Mouse (Mus musculus) limb, embryonic 14.5 days (tissue): ENCODE measurements at regions not wholly inside any gene's neighbourhood (a gene's known extent, or its start where the extent isn't known, plus 50 kb on each side); places are given as distances from the start of the nearest gene placed in this dataset.

Source experiments
- ATAC-seq: fragments of 200-750 bp; cut with Nextera tagmentation; 2 replicates; pipeline ENCODE4 v1.8.0; 2017; ENCODE audit warnings: low read depth, moderate number of reproducible peaks, moderate TSS enrichment; ENCODE audit not compliant: low FRiP score
- DNase-seq: peaks from one replicate; pipeline ENCODE4 v3.0.0-alpha.2; 2015; ENCODE audit warnings: low spot score
- H3K27ac ChIP-seq: fragments of 300-500 bp; sonication (generic); replicated peaks from 2 replicates; pipeline ENCODE4 v1.5.1; 2014; ENCODE audit warnings: low read depth, mild to moderate bottlenecking, low read length, moderate library complexity, mixed read lengths
- H3K27me3 ChIP-seq: fragments of 300-500 bp; sonication (generic); 2 replicates; pipeline ENCODE4 v1.6.1; 2014; ENCODE audit warnings: low read length, mixed read lengths; ENCODE audit not compliant: control insufficient read depth, insufficient read depth
- H3K36me3 ChIP-seq: fragments of 300-500 bp; sonication (generic); 2 replicates; pipeline ENCODE4 v1.6.1; 2014; ENCODE audit warnings: mild to moderate bottlenecking, low read length, moderate library complexity, mixed read lengths; ENCODE audit not compliant: control insufficient read depth, insufficient read depth
- H3K4me1 ChIP-seq: fragments of 300-500 bp; sonication (generic); 2 replicates; pipeline ENCODE4 v1.6.1; 2014; ENCODE audit warnings: antibody characterized with exemption, low read length, mixed read lengths; ENCODE audit not compliant: control insufficient read depth, insufficient read depth
- H3K4me2 ChIP-seq: fragments of 300-500 bp; sonication (generic); replicated peaks from 2 replicates; pipeline ENCODE4 v1.6.1; 2014; ENCODE audit warnings: low read depth, mild to moderate bottlenecking, low read length, moderate library complexity; ENCODE audit not compliant: severe bottlenecking
- H3K4me3 ChIP-seq: fragments of 300-500 bp; sonication (generic); replicated peaks from 2 replicates; pipeline ENCODE4 v1.5.1; 2014; ENCODE audit warnings: low read length
- H3K9ac ChIP-seq: fragments of 300-500 bp; sonication (generic); 2 replicates; pipeline ENCODE4 v1.6.1; 2014; ENCODE audit warnings: mild to moderate bottlenecking, low read depth, low read length, moderate library complexity; ENCODE audit not compliant: severe bottlenecking
- H3K9me3 ChIP-seq: fragments of 300-500 bp; sonication (generic); 2 replicates; pipeline ENCODE4 v1.6.1; 2016; ENCODE audit warnings: low read length; ENCODE audit not compliant: control insufficient read depth
- POLR2A ChIP-seq: fragments of 200-500 bp; IDR thresholded peaks from 2 replicates; pipeline ENCODE4 v1.8.0; 2012; ENCODE audit warnings: inconsistent platforms, mild to moderate bottlenecking, moderate library complexity, borderline replicate concordance; ENCODE audit not compliant: insufficient read depth, insufficient read length; ENCODE audit errors: extremely low read depth
- WGBS: fragments of 180-500 bp; shearing (Covaris S2); extraction: QIAGEN DNeasy Blood & Tissue Kit; methylation state at CpG from one replicate; pipeline ENCODE4 v1.1.7; 2014; 5-methylcytosine and 5-hydroxymethylcytosine counted together

DNA sequence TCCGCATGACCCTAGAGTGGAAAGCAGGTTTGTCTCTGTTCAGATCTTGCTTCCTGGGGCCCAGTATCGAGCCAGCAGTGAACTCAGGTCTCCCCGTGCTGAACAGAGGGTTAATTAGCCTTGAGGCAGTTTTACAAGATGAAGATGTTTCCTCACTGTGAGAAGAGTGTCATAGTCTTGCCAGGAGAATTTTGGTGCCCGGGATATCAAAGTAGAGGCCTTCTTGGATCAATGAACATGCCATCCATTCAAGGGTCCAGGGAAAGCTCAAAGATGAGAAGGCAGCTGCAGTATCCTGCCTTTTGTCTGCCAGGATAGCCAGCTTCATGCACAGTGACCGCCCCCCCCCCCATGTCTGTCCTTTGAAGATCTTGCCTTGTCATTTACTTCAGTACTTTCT is 114.2 kb upstream of the Mylip start:
- DNase-seq = no peak

DNA sequence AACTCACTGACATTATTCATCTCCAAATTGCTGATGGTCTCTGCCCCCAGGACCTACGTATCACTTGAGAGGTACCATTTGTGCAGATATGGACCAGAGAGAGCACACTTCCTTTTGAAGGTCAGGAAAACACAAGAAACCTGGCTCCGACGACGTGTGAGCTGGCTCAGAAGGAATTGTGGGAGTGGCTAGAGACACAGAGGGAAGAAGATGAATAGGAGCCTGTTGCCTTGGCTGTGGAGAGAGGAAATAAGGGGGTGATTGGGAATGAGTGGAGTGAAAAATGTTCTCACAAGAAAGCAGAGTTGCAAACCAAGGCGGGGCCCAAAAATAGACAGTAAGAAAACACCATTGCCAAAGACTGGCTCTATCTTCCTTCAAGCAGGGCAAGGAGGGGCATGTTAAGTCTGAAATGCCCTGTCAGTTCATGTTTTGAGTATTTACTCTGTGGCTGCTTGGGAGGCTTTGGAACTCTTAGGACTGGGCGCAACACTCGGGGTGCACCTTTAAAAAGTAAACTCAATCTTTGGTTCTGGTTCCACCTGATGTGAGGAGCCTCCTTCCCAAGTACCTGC is 111.6 kb upstream of the Mylip start:
- no peak overlapping the region for H3K27ac ChIP-seq
- DNase-seq (no peak), ATAC-seq (no peak)
- TF ChIP-seq POLR2A = no peak
- H3K4me1 ChIP-seq = no peaks in the 10 kb centered on the region
- no peaks in the 10 kb centered on the region for H3K27me3 ChIP-seq
- H3K9ac ChIP-seq = no peak overlapping the region
- H3K36me3 ChIP-seq = no peaks in the 10 kb centered on the region
- H3K4me3 ChIP-seq = no peak overlapping the region
- WGBS = 68% methylated on average over 7 of the region's 7 CpGs
- H3K9me3 ChIP-seq = no peaks in the 10 kb centered on the region
- H3K4me2 ChIP-seq = no peak overlapping the region

More for the DNA sequence above, 114.2 kb upstream of the Mylip start:
- no peak for ATAC-seq
- 67% methylated on average over 5 of the region's 5 CpGs for WGBS
- Histone ChIP-seq H3K9ac (no peak overlapping the region), H3K4me3 (no peak overlapping the region), H3K9me3 (no peaks in the 10 kb centered on the region), H3K27me3 (no peaks in the 10 kb centered on the region), H3K27ac (no peak overlapping the region), H3K36me3 (no peaks in the 10 kb centered on the region), H3K4me1 (no peaks in the 10 kb centered on the region), H3K4me2 (no peak overlapping the region)
- TF ChIP-seq POLR2A = no peak

GRCm38 (mm10) chr13:45281106-45281505 is 108.4 kb upstream of the Mylip start:
- Histone ChIP-seq H3K27me3 (no peaks in the 10 kb centered on the region), H3K4me3 (no peak overlapping the region), H3K36me3 (no peaks in the 10 kb centered on the region), H3K9me3 (no peaks in the 10 kb centered on the region), H3K4me1 (no peaks in the 10 kb centered on the region), H3K4me2 (no peak overlapping the region), H3K27ac (no peak overlapping the region), H3K9ac (no peak overlapping the region)
- WGBS = 72% methylated on average over 8 of the region's 8 CpGs
- DNase-seq (no peak), ATAC-seq (no peak)
- no peak for TF ChIP-seq POLR2A

GRCm38 (mm10) chr13:45286651-45287050 is 102.9 kb upstream of the Mylip start:
- DNase-seq = no peak
- Histone ChIP-seq H3K9me3 (no peaks in the 10 kb centered on the region), H3K4me3 (no peak overlapping the region), H3K36me3 (no peaks in the 10 kb centered on the region), H3K4me2 (no peak overlapping the region), H3K4me1 (no peaks in the 10 kb centered on the region), H3K27me3 (no peaks in the 10 kb centered on the region), H3K9ac (no peak overlapping the region), H3K27ac (no peak overlapping the region)
- no peak for ATAC-seq
- WGBS = 100% methylated on average over 2 of the region's 2 CpGs
- no peak for TF ChIP-seq POLR2A

DNA sequence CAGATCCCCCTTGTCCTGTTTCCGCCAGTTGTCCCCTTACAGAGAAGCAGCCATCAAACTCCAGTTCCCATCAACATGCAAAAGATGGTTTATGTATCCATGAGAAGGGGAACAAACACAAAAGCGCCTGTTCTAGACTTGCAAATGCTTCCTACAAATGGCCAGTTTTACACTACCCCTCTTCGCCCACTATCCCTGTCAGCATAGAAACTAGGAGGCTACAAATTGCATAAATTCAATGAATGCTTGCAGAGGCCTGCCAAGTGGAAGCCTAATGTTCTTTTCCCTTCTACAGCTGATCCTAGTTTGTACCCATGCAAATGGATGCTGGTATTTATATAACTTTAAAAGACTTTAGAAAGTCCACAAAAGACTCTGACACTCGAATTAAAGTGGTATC is 102.3 kb upstream of the Mylip start:
- Histone ChIP-seq H3K4me2 (no peak overlapping the region), H3K4me3 (no peak overlapping the region), H3K9ac (no peak overlapping the region), H3K27ac (no peak overlapping the region), H3K27me3 (no peaks in the 10 kb centered on the region), H3K36me3 (no peaks in the 10 kb centered on the region), H3K9me3 (no peaks in the 10 kb centered on the region), H3K4me1 (no peaks in the 10 kb centered on the region)
- ATAC-seq = no peak
- DNase-seq = no peak
- TF ChIP-seq POLR2A = no peak
- WGBS = 96% methylated on average over 4 of the region's 4 CpGs

- no peak overlapping the region for H3K4me2 ChIP-seq
- no peak overlapping the region for H3K27ac ChIP-seq
- no peaks in the 10 kb centered on the region for H3K4me1 ChIP-seq
- 85% methylated on average over 11 of the region's 11 CpGs for WGBS
- H3K9me3 ChIP-seq = no peaks in the 10 kb centered on the region
- no peak for TF ChIP-seq POLR2A
- no peaks in the 10 kb centered on the region for H3K27me3 ChIP-seq
- H3K36me3 ChIP-seq = no peaks in the 10 kb centered on the region
- H3K4me3 ChIP-seq = no peak overlapping the region
- no peak for DNase-seq
- no peak for ATAC-seq
- H3K9ac ChIP-seq = no peak overlapping the region
Observed at GRCm38 (mm10) chr13:45289976-45290375, 99.6 kb upstream of the Mylip start.
